Mouse (Mus musculus): Measurements from ENCODE around the gene Got2.
"Not testable (repeated sequence)": the region's sequence is repeated elsewhere in the genome, so short reads cannot be mapped to it uniquely, and the experiment has no call there.

The Got2 gene

GRCm38 (mm10) chr8:95871690-95872089 lies 16.7 kb downstream of the Got2 start:
- DNase-seq (ENCODE audit: low spot score) = no peak

GRCm38 (mm10) chr8:95864851-95865250 lies 23.5 kb downstream of the Got2 start:
- DNase-seq (ENCODE audit: low spot score) = not testable (repeated sequence)

- DNase-seq (ENCODE audit: low spot score) = not testable (repeated sequence)
These were observed 24.4 kb downstream of the Got2 start for GRCm38 (mm10) chr8:95863761-95864440.

GRCm38 (mm10) chr8:95854174-95854573 lies 34.2 kb downstream of the Got2 start:
- DNase-seq (ENCODE audit: low spot score) = no peak

- peak; percentile 75 for DNase-seq (ENCODE audit: low spot score)
These were observed 35.1 kb downstream of the Got2 start, which contains the start of gene Slc38a7 for GRCm38 (mm10) chr8:95853102-95853843. Gene Slc38a7, minus strand, starts transcription at chr8:95853539.

GRCm38 (mm10) chr8:95852290-95852689 lies 36.1 kb downstream of the Got2 start:
- DNase-seq (ENCODE audit: low spot score) = no peak

GRCm38 (mm10) chr8:95850326-95850725 lies 38.0 kb downstream of the Got2 start:
- no peak for DNase-seq (ENCODE audit: low spot score)

GRCm38 (mm10) chr8:95848734-95849464 lies 39.4 kb downstream of the Got2 start:
- DNase-seq (ENCODE audit: low spot score) = no peak

- DNase-seq (ENCODE audit: low spot score) = peak; percentile 41
These were observed 40.2 kb downstream of the Got2 start for GRCm38 (mm10) chr8:95848061-95848551.

GRCm38 (mm10) chr8:95845026-95845425 lies 43.3 kb downstream of the Got2 start:
- no peak for DNase-seq (ENCODE audit: low spot score)

GRCm38 (mm10) chr8:95843968-95844367 lies 44.4 kb downstream of the Got2 start:
- no peak for DNase-seq (ENCODE audit: low spot score)

- no peak for DNase-seq (ENCODE audit: low spot score)
These were observed 46.9 kb downstream of the Got2 start for GRCm38 (mm10) chr8:95841436-95841835.

GRCm38 (mm10) chr8:95839289-95839688 lies 49.1 kb downstream of the Got2 start:
- DNase-seq (ENCODE audit: low spot score) = no peak

GRCm38 (mm10) chr8:95837266-95837665 lies 51.1 kb downstream of the Got2 start:
- no peak for DNase-seq (ENCODE audit: low spot score)

- DNase-seq (ENCODE audit: low spot score) = no peak
These were observed 52.5 kb downstream of the Got2 start for GRCm38 (mm10) chr8:95835891-95836290.

GRCm38 (mm10) chr8:95833435-95833984 lies 54.8 kb downstream of the Got2 start:
- DNase-seq (ENCODE audit: low spot score) = no peak

- peak; percentile 79 for DNase-seq (ENCODE audit: low spot score)
These were observed 55.5 kb downstream of the Got2 start for GRCm38 (mm10) chr8:95832603-95833434.

GRCm38 (mm10) chr8:95830144-95830543 lies 58.2 kb downstream of the Got2 start:
- no peak for DNase-seq (ENCODE audit: low spot score)

- not testable (repeated sequence) for DNase-seq (ENCODE audit: low spot score)
These were observed 63.2 kb downstream of the Got2 start, which contains the start of gene Sap18b for GRCm38 (mm10) chr8:95825162-95825561. Gene Sap18b, plus strand, starts transcription at chr8:95825346.

GRCm38 (mm10) chr8:95822699-95823098 lies 65.6 kb downstream of the Got2 start:
- DNase-seq (ENCODE audit: low spot score) = no peak

GRCm38 (mm10) chr8:95822096-95822495 lies 66.3 kb downstream of the Got2 start:
- no peak for DNase-seq (ENCODE audit: low spot score)
